Mouse (Mus musculus) heart, adult 9 months (tissue): Measurements from ENCODE around the gene Wscd2.

Source experiments
- DNase-seq, 2 experiments: peaks; one replicate each; pipeline ENCODE4 v3.0.0; 2022; ENCODE audit warnings: low spot score in 2 of 2

Gene Wscd2

DNA sequence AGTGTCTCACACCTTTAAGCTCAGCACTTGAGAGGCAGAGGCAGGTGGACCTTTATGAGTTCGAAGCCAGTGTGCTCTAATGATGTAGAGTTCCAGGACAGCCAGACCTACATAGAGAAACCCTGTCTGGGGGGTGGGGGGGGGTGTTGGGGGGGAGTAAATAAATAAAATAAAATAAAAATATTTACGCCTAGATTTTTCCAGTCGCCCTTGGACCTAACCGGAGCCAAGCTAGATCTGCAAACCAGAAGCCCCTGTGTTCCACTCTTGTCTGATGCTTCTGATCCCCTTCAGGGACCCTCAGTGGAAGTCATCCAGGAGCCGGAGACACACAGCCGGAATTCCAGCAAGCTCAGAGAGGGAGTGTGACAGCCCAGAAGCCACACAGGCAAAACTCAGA lies at the start of gene Wscd2:
Gene Wscd2, plus strand, starts transcription at position 301 of the 400 bp plus-strand sequence.
- no peak for DNase-seq

DNA sequence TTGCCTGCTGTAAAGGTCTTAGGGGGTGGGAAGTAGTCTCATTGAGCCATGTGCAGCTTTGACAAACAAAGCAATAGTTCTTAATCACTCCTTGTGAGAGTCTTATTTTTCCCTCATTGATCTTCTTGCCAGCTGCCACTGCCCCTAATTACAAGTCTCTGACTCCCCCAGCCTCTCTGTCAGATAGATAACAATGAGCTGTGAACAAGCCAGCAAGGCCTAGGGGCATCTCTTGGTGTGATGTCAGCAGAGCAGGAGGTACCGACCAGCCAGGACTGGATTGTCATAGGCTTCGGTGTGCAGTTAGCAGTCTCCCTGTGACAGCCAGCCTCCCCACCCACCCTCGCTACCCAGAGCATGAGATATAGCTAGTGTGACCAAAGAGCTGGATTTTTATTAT lies 48.0 kb upstream of the Wscd2 start:
- no peak for DNase-seq

- DNase-seq, result no peak
These were observed 42.0 kb upstream of the Wscd2 start for GRCm38 (mm10) chr5:113448023-113448734.

- no peak for DNase-seq
These were observed 40.8 kb upstream of the Wscd2 start for GRCm38 (mm10) chr5:113449336-113449735.

GRCm38 (mm10) chr5:113452691-113453090 lies 37.4 kb upstream of the Wscd2 start:
- no peak for DNase-seq

DNA sequence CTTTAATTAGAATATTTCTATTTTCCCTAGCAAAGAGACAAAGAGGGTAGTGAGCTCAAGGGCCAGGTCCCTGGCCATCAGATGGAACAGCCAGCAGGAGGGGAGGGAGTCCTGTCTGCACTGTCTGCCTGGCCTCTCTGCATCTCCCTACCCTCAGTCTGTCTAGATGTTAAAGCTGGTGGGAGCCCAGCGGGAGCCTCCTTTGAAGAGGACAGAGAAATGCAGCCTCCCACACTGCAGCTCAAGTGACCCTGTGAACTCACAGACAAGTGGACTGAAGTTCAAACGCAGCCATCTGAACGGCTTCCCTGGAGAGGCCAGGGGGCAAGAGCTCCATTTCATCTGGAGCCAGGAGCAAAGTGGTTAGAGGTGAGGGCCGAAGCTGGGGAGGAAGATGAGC lies 36.8 kb upstream of the Wscd2 start:
- DNase-seq, result no peak

DNA sequence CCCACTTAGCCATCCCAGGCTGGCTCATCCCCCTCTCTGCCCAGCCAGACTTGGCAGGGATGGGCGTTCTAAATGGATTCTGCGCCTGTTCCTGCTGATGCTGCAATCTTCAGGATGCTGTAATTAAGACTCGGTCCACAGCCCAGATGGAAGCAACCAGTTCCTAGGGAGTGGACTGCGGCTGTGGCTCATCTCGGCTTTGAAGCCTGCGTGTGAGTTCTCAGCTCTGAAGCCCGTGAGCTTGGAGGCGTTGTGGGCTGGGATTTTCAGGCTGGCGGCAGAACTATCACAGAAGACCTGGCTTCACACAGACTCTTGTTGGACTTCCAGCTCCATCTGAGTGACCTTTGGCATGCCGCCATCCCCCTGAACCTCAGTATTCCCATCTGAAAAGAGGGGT lies 34.1 kb upstream of the Wscd2 start:
- DNase-seq, result no peak

GRCm38 (mm10) chr5:113456756-113457155 lies 33.4 kb upstream of the Wscd2 start:
- DNase-seq, result no peak

GRCm38 (mm10) chr5:113457260-113457659 lies 32.9 kb upstream of the Wscd2 start:
- DNase-seq, result no peak

- DNase-seq, result no peak
These were observed 30.2 kb upstream of the Wscd2 start for GRCm38 (mm10) chr5:113459942-113460341.

DNA sequence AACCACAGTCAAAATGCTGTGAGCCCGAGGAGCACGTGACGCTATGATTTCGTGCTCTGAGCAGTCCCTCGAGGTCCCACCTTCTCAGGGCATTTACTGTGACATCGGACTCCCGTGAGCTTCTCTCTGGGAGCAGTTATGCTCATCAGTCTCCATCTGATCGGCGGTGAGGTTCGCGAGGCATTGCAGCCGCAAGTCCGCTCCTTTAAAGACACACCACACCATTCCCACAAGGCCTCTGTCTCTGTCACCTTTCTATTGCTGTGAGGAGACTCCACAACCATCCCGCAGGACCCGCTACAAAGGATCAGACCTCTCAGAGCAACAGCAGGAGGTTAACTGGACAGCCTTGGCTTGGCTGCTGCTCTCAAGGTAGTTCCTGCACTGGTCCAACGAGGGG lies 28.6 kb upstream of the Wscd2 start:
- DNase-seq, result no peak

GRCm38 (mm10) chr5:113461998-113462625 lies 28.0 kb upstream of the Wscd2 start:
- DNase-seq, result no peak

- no peak for DNase-seq
These were observed 25.4 kb upstream of the Wscd2 start for GRCm38 (mm10) chr5:113464731-113465130.

GRCm38 (mm10) chr5:113466536-113466935 lies 23.6 kb upstream of the Wscd2 start:
- DNase-seq, result no peak

GRCm38 (mm10) chr5:113467072-113467471 lies 23.1 kb upstream of the Wscd2 start:
- DNase-seq, result no peak

DNA sequence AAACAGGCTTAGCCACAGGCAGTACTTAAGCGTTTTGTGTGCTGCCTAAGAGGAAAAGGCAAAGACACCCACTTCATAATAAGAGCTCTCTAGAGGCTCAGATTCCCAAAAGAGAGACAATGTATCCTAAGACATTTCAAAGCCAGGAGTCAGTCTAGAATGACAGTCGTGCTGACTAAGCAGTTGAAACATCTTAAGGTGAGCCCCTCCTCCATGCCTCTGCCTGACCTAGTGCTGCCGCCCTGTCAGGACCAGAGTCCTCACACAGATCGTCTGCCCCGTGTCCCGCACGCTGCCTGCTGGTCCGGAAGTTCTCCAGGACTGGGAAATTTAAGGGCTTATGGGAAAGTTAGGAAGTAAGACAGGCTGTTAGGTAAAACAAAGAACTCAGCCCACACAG lies 22.4 kb upstream of the Wscd2 start:
- DNase-seq, result no peak

DNA sequence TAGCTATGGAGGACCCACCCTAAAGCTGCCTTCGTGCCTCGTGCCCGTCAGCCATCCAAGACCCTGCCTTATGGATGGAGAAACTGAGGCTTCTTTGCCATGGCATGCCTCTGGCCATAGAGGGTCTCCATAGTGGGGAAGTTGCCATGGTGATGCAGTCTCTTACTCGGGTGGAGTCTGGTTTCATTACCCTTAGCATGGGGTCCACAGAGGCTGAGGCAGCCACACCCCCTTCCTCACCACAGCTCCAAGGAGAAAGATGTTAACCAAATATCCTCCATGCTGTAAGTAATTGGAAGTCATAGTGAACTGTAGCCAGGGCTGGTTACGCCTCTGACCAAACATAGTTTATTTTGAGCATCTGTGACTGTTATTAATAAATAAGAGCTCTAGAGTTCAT lies 21.5 kb upstream of the Wscd2 start:
- no peak for DNase-seq

GRCm38 (mm10) chr5:113469231-113469630 lies 20.9 kb upstream of the Wscd2 start:
- no peak for DNase-seq

GRCm38 (mm10) chr5:113469826-113470225 lies 20.3 kb upstream of the Wscd2 start:
- no peak for DNase-seq

- DNase-seq, result peak; percentile 27 to 46
These were observed 18.7 kb upstream of the Wscd2 start for GRCm38 (mm10) chr5:113471417-113471816.

- DNase-seq, result no peak
These were observed 17.8 kb upstream of the Wscd2 start for GRCm38 (mm10) chr5:113472339-113472738.

- no peak for DNase-seq
These were observed 13.3 kb upstream of the Wscd2 start for GRCm38 (mm10) chr5:113476816-113477215.

DNA sequence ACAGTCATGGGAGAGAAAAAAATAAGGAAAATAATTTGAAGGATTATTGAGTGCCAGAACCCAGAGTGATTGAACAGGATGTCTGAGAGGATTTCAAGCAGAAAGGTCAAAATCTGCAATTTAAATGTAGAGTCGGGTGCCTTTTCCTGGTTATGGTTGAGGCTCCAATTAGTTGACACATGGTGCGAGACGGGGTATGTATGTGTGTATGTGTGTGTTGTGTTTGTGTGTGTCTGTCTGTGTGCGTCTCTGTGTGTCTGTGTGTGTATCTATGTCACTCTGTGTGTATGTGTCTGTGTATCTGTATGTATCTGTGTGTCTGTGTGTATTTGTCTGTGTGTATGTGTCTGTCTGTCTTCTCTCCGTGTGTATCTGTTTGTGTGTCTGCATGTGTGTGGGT lies 11.1 kb upstream of the Wscd2 start:
- DNase-seq, result no peak

DNA sequence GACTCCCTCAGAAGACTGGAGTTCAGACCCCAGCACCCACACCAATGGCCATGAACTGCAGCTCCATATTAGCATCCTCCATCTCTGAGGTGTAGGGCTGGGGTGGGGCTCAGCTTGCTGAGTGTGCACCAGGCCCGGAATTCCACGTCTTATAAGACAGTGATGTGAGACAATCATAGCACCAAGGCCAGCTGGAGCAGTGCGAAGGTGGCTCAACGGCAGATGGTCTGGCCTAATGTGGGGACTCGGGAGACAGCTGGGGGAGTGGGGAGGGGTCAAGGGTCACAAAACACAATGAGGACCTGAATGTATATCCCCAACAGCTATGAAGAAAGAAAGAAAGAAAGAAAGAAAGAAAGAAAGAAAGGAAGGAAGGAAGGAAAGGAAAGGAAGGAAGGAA lies 9.7 kb upstream of the Wscd2 start:
- no peak for DNase-seq
